Mouse (Mus musculus): ENCODE measurements at regions not wholly inside any gene's neighbourhood (a gene's known extent, or its start where the extent isn't known, plus 50 kb on each side); places are given as distances from the start of the nearest gene placed in this dataset.

- DNase-seq (ENCODE audit: low read depth, low spot score) = no peak
Observed at GRCm38 (mm10) chr8:115551262-115551661, 156.3 kb downstream of the Maf start.

DNA sequence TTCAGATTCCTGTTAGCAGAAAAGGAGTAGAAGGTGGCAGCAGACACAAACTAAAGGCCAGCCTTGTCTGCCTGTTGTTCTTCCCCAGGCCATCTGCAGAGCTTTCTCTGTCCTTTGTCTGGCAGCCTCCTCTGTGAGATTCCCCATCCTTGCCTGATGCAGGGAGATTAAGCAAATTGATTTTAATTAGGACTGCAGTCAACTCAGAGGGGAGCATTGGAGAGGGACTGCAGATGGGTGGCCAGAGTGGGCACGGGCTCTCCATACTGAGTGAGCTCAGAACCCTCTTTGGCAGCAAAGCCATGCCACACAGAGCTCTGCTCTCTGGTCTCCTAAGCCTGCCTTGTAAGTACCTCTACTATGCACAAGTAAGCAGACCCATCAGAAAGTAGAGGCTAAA, 158.5 kb downstream of the Maf start:
- peak; percentile 24 for DNase-seq (ENCODE audit: low read depth, low spot score)

GRCm38 (mm10) chr8:115544067-115544466, 163.5 kb downstream of the Maf start:
- no peak for DNase-seq (ENCODE audit: low read depth, low spot score)

GRCm38 (mm10) chr8:115542935-115543334, 164.7 kb downstream of the Maf start:
- DNase-seq (ENCODE audit: low read depth, low spot score) = no peak

DNA sequence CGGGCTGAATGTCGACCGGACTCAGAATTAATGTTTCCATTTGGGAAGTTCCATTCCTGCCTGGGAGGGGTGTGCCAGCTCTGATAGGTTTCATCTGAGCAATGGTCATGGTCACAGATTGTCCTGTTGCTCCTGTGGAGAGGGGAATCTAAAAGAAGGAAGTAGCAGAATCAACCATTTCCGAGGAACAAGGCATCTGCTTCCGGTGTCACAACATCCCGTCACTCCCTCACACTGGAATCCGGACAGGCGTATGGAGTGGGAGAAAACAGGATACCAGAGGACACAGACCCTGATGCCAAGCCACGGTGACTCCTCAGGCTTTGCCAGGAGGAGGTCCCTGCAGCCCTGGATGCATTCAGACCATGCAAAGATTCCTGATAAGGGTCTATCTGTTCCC, 168.0 kb downstream of the Maf start:
- DNase-seq (ENCODE audit: low read depth, low spot score) = no peak

- DNase-seq (ENCODE audit: low read depth, low spot score) = no peak
Observed at GRCm38 (mm10) chr8:115538236-115538635, 169.4 kb downstream of the Maf start.

DNA sequence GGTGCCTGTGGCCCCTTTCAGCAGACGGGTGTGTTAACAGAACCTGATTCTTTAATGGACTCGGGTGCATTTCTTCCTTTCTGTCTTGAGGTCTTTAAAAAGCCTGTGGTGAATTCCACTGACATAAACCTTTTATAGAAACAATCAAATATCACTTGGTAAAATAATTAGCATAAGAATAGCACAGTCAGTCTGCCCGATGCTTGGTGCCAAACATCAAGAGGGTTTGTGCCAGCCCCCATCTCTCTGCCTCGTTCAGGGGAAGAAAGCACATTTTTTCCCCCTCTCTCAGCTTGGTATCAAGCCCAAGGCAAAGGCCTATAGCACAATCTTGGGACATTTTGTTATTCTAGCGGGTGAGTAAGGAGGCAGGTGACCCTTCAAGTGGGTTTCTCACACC, 169.8 kb downstream of the Maf start:
- DNase-seq (ENCODE audit: low read depth, low spot score) = no peak

DNA sequence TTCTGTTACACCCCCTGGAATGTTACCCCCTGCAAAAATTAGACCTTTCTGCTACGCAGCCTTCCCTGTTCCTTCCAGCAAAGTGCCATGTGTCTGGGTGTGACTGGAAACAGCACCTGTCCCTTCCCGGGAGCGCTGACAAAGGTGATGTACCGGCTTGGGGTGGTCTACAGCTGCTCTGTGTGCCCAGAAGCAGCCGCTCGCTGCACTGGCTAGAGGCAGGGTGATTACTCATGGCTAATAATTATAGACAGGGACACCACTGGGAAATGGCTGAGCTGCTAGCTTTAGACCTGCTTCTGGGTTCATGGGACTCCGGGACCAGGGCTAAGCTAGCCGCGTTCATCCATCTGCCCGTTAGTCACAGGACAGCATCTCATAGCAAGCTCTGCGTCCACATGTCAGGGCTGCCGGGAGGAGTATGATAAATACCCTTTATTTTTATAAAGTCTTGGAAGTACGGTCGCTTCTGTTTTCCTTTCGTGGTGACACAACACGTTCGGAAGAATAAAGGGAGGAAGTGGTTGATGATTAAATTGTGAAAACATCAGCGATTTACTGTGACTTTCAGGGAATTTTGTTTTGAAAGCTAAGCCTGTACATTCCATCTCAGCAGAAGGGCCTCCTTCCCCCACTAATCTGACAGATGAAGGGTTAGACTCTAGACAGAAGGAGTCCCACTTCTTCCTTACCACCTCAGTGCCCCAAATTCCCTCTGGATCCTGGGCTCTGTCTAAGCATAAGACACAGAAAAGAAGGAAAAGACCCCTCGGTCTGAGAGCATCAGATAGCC, 170.8 kb downstream of the Maf start:
- DNase-seq (ENCODE audit: low read depth, low spot score) = peak; percentile 11

DNA sequence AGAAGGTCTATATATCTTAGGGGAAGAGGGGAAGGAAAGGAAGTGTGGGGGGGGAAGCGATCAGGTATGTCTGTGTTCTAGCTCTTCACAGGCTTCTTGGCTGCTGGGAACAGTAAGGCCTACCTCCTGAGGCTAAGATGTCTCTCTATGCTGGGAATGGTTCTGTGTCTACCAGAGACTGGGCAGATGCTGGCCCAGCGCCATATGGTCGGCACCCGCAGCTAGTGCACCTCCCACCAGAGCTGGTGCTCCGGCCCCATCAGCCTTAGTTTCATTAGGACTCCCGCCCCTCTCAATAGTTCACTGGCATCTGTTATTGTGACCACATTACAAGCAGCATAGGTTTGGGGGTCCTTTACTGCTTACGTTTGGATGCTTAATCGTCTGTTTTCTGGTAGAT, 171.6 kb downstream of the Maf start:
- no peak for DNase-seq (ENCODE audit: low read depth, low spot score)

GRCm38 (mm10) chr8:115534030-115534429, 173.6 kb downstream of the Maf start:
- no peak for DNase-seq (ENCODE audit: low read depth, low spot score)

DNA sequence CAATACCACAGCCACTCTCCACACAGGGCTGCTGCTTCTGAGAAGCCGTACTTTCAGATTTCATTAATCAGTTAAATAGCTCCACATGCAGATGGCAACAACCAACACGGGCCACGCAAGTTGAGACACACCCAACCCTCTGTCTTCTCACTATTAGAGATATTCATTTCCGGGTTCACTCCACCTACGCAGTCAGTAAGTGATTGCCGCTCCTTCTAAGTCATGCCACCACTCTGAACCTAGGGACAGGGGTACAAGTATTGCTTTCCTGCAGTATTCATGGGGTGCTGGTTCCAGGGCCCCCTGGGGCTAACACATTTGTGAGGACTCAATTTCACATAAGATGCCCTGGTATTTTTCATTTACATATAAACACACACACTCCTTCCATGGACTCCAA, 176.3 kb downstream of the Maf start:
- no peak for DNase-seq (ENCODE audit: low read depth, low spot score)

DNA sequence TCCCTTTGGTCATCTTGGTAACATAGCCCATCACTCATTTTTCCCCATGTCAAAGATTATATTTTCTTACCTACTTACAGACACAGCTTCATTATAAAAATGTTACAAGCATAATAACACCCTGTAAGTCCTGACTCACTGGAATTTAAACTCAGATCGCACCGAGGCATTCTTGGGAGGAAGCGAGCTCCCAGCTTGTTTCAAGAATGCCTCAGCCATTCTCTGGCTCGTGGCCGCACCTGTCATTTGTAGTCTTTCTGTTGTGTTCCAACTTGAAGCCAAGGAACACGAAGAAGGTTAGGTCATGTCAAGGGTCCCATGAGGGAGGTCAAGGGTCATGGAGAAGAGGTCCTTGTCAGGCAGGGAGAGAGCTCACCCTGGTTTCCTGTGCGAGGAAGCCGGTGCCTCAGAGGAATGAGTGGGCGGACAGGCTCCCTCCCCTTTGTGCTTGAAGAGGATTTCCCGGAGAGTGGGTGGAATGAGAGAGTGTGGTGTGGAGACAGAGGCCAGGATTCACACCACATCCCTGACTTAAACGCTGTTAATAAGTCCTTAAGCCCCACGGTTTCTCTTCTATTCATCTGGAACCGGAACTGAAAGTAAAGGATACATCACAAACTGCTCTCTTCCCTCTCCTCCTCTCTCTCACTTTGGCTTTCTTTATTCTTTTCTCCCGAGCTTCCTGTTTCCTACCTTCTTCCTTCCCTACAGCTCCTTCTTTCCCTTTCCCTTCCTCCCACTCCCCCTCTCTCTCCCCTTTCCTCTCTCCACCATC, 177.8 kb downstream of the Maf start:
- DNase-seq (ENCODE audit: low read depth, low spot score) = peak; percentile 77

GRCm38 (mm10) chr8:115528879-115529278, 178.7 kb downstream of the Maf start:
- DNase-seq (ENCODE audit: low read depth, low spot score) = no peak

- no peak for DNase-seq (ENCODE audit: low read depth, low spot score)
Observed at GRCm38 (mm10) chr8:115525149-115525548, 182.4 kb downstream of the Maf start.

- DNase-seq (ENCODE audit: low read depth, low spot score) = no peak
Observed at GRCm38 (mm10) chr8:115524713-115525112, 182.9 kb downstream of the Maf start.

GRCm38 (mm10) chr8:115522527-115522926, 185.1 kb downstream of the Maf start:
- no peak for DNase-seq (ENCODE audit: low read depth, low spot score)

DNA sequence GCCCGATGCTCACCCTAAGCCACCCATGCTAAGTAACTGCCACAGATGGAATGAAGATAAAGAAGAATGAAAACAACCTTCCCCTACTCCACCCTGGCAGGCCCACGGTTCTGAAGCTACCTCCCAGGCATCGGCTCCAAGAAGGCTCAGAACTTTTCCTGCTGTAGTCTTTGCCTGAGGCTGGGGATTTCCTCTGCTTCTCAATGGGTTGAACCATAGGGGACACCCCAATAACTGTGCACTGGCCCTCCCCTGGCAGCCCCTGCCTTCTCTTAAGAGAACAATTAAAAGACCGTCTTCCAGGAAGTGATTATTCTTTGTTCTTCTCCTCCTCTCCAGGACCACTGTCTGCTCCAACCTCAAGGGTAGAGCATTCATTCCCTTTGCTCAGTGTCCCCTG, 191.9 kb downstream of the Maf start:
- no peak for DNase-seq (ENCODE audit: low read depth, low spot score)

GRCm38 (mm10) chr8:115514485-115514884, 193.1 kb downstream of the Maf start:
- no peak for DNase-seq (ENCODE audit: low read depth, low spot score)

DNA sequence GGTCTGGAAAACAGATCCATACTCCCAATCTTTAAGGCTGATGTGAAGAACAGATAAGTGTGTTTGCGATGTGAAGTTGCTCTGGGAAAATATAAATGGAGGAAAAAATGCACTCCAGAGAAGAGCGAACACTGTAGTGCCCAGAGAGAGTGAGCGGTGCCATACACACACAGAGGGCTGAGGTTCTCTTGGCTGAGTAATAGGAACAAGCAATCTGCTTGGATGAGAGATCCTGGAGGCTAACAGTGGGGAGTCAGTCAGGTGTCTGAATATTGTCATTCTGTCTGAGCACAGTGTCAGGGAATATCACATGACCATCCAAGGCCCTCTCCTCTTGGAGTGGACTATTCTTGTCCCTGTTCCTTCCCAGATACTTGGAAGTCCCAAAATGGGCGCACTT, 200.4 kb downstream of the Maf start:
- DNase-seq (ENCODE audit: low read depth, low spot score) = peak; percentile 76

GRCm38 (mm10) chr8:115506741-115507140, 200.9 kb downstream of the Maf start:
- no peak for DNase-seq (ENCODE audit: low read depth, low spot score)

GRCm38 (mm10) chr8:115496016-115496415, 211.6 kb downstream of the Maf start:
- no peak for DNase-seq (ENCODE audit: low read depth, low spot score)

DNA sequence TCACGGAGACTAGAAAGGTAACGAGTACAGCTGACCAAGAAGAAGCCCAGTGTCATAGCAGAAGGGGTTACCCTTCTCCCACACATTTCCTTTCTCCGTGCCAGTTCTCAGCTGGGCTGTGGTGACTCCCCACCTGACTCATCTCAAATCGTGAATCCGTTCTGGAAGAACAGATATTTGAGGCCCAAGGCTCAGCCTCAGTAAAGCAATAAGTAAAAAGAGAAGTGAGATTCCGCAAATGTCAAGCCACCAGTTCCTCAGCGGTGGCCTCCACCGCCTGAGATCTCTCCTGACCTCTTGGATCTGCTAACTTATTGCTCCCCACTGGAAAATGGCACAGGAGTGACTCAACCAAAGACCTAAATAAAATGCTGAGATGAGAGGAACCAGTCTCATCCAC, 213.2 kb downstream of the Maf start:
- DNase-seq (ENCODE audit: low read depth, low spot score) = no peak

- no peak for DNase-seq (ENCODE audit: low read depth, low spot score)
Observed at GRCm38 (mm10) chr8:115486904-115487303, 220.7 kb downstream of the Maf start.
